Mouse (Mus musculus) heart, postnatal 0 days (tissue): ENCODE data around the gene Gpc3.

Source experiments
- CTCF ChIP-seq: IDR thresholded peaks from 2 replicates; pipeline ENCODE4 v1.5.1; 2016; ENCODE audit warnings: antibody characterized with exemption, control low read depth, low read depth
- EP300 ChIP-seq: IDR thresholded peaks from 2 replicates; pipeline ENCODE4 v1.6.1; 2016; ENCODE audit warnings: antibody characterized with exemption, low read depth

GRCm38 (mm10) chrX:52651975-52652374 is 38.2 kb upstream of the Gpc3 start:
- TF ChIP-seq CTCF (peak; percentile 57), EP300 (no peak)
